Mouse (Mus musculus) embryonic facial prominence, embryonic 15.5 days (tissue): ENCODE results near the gene B3galt5. TPM values are rescaled to one million over a fixed set of nuclear protein-coding genes. Genes with fewer than 3 reads are reported as not detected.
A peak's percentile ranks its signal among the peaks of the same experiment; 100 is the strongest.

Source experiments
- ATAC-seq: fragments of 200-750 bp; cut with Nextera tagmentation; 2 replicates; pipeline ENCODE4 v1.8.0; 2017; ENCODE audit warnings: low read depth, moderate TSS enrichment; ENCODE audit not compliant: insufficient number of reproducible peaks, low FRiP score, low TSS enrichment
- H3K27ac ChIP-seq: fragments of 300-500 bp; sonication (generic); replicated peaks from 2 replicates; pipeline ENCODE4 v1.5.1; 2015; ENCODE audit warnings: mild to moderate bottlenecking, inconsistent platforms
- H3K27me3 ChIP-seq: fragments of 300-500 bp; sonication (generic); 2 replicates; pipeline ENCODE4 v1.6.1; 2015; ENCODE audit warnings: inconsistent platforms
- H3K36me3 ChIP-seq: fragments of 300-500 bp; sonication (generic); 2 replicates; pipeline ENCODE4 v1.6.1; 2015; ENCODE audit warnings: mild to moderate bottlenecking, inconsistent platforms
- H3K4me1 ChIP-seq: fragments of 300-500 bp; sonication (generic); 2 replicates; pipeline ENCODE4 v1.6.1; 2015; ENCODE audit warnings: inconsistent platforms
- H3K4me2 ChIP-seq: fragments of 300-500 bp; sonication (generic); replicated peaks from 2 replicates; pipeline ENCODE4 v1.6.1; 2015; ENCODE audit warnings: mild to moderate bottlenecking, inconsistent platforms
- H3K4me3 ChIP-seq: fragments of 300-500 bp; sonication (generic); replicated peaks from 2 replicates; pipeline ENCODE4 v1.5.1; 2015; ENCODE audit warnings: mild to moderate bottlenecking, inconsistent platforms
- H3K9ac ChIP-seq: fragments of 300-500 bp; sonication (generic); 2 replicates; pipeline ENCODE4 v1.6.1; 2015; ENCODE audit warnings: inconsistent platforms
- H3K9me3 ChIP-seq: fragments of 300-500 bp; sonication (generic); replicated peaks from 2 replicates; pipeline ENCODE4 v1.6.1; 2016; ENCODE audit warnings: inconsistent platforms
- WGBS: fragments of 180-500 bp; shearing (Covaris S2); methylation state at CpG from one replicate; pipeline ENCODE4 v1.1.7; 2015; 5-methylcytosine and 5-hydroxymethylcytosine counted together
- polyA plus RNA-seq: library from polyadenylated mRNA; unstranded; fragments of >200 nt; fragmentation: Nextera tagmentation; extraction: Ambion mirVana; gene quantifications from 2 replicates; pipeline ENCODE4 v1.2.1, GENCODE M21; 2015

B3galt5 gene
- polyA plus RNA-seq, 1 experiment from 2014 or later: 0.61 TPM

- Histone ChIP-seq H3K4me3 (no peak overlapping the region), H3K4me2 (no peak overlapping the region), H3K27me3 (no peaks in the 10 kb centered on the region), H3K27ac (no peak overlapping the region), H3K36me3 (no peaks in the 10 kb centered on the region), H3K4me1 (no peaks in the 10 kb centered on the region), H3K9me3 (no peaks in the 10 kb centered on the region), H3K9ac (no peak overlapping the region)
- 83% methylated on average over 3 of the region's 3 CpGs for WGBS
- ATAC-seq: no peak
Measured at GRCm38 (mm10) chr16:96221959-96222358, 13.6 kb upstream of the B3galt5 start.

GRCm38 (mm10) chr16:96222452-96222851 lies 13.1 kb upstream of the B3galt5 start:
- Histone ChIP-seq H3K4me3 (no peak overlapping the region), H3K27me3 (no peaks in the 10 kb centered on the region), H3K36me3 (no peaks in the 10 kb centered on the region), H3K9me3 (no peaks in the 10 kb centered on the region), H3K4me2 (no peak overlapping the region), H3K9ac (no peak overlapping the region), H3K4me1 (no peaks in the 10 kb centered on the region), H3K27ac (no peak overlapping the region)
- ATAC-seq: no peak
- WGBS: 69% methylated on average over 1 of the region's 1 CpGs

- no peaks in the 10 kb centered on the region for H3K4me1 ChIP-seq
- no peaks in the 10 kb centered on the region for H3K9me3 ChIP-seq
- ATAC-seq: no peak
- no peak overlapping the region for H3K4me2 ChIP-seq
- H3K9ac ChIP-seq: no peak overlapping the region
- no peaks in the 10 kb centered on the region for H3K36me3 ChIP-seq
- H3K4me3 ChIP-seq: no peak overlapping the region
- no peaks in the 10 kb centered on the region for H3K27me3 ChIP-seq
- H3K27ac ChIP-seq: no peak overlapping the region
- 59% methylated on average over 13 of the region's 13 CpGs for WGBS
Measured at GRCm38 (mm10) chr16:96228438-96228837, 7.2 kb upstream of the B3galt5 start.

GRCm38 (mm10) chr16:96229044-96229555 lies 6.5 kb upstream of the B3galt5 start:
- WGBS: 64% methylated on average over 8 of the region's 8 CpGs
- Histone ChIP-seq H3K9ac (no peak overlapping the region), H3K4me2 (no peak overlapping the region), H3K4me1 (no peaks in the 10 kb centered on the region), H3K4me3 (no peak overlapping the region), H3K9me3 (no peaks in the 10 kb centered on the region), H3K36me3 (no peaks in the 10 kb centered on the region), H3K27ac (no peak overlapping the region), H3K27me3 (no peaks in the 10 kb centered on the region)
- ATAC-seq: no peak

- no peak overlapping the region for H3K27ac ChIP-seq
- WGBS: 29% methylated on average over 11 of the region's 11 CpGs
- H3K9ac ChIP-seq: no peak overlapping the region
- no peaks in the 10 kb centered on the region for H3K36me3 ChIP-seq
- no peak overlapping the region for H3K4me3 ChIP-seq
- H3K4me1 ChIP-seq: no peaks in the 10 kb centered on the region
- 0 out of 2 replicates have a peak, but pooled peaks have one; percentile 54 for ATAC-seq
- no peaks in the 10 kb centered on the region for H3K27me3 ChIP-seq
- H3K9me3 ChIP-seq: no peaks in the 10 kb centered on the region
- no peak overlapping the region for H3K4me2 ChIP-seq
Measured at GRCm38 (mm10) chr16:96230411-96230810, 5.2 kb upstream of the B3galt5 start.

- Histone ChIP-seq H3K27me3 (no peaks in the 10 kb centered on the region), H3K36me3 (no peaks in the 10 kb centered on the region), H3K9me3 (no peaks in the 10 kb centered on the region), H3K9ac (no peak overlapping the region), H3K27ac (no peak overlapping the region), H3K4me1 (no peaks in the 10 kb centered on the region), H3K4me3 (no peak overlapping the region), H3K4me2 (no peak overlapping the region)
- 91% methylated on average over 4 of the region's 4 CpGs for WGBS
- no peak for ATAC-seq
Measured at GRCm38 (mm10) chr16:96231251-96231650, 4.3 kb upstream of the B3galt5 start.

GRCm38 (mm10) chr16:96231974-96232373 lies 3.6 kb upstream of the B3galt5 start:
- Histone ChIP-seq H3K27ac (no peak overlapping the region), H3K4me1 (no peaks in the 10 kb centered on the region), H3K36me3 (no peaks in the 10 kb centered on the region), H3K9ac (no peak overlapping the region), H3K4me3 (no peak overlapping the region), H3K4me2 (no peak overlapping the region), H3K9me3 (no peaks in the 10 kb centered on the region), H3K27me3 (no peaks in the 10 kb centered on the region)
- WGBS: 79% methylated on average over 8 of the region's 8 CpGs
- ATAC-seq: no peak

GRCm38 (mm10) chr16:96233996-96234395 lies 1.6 kb upstream of the B3galt5 start:
- H3K36me3 ChIP-seq: no peaks in the 10 kb centered on the region
- WGBS: 88% methylated on average over 8 of the region's 8 CpGs
- no peak for ATAC-seq

GRCm38 (mm10) chr16:96244496-96244895 lies 8.9 kb downstream of the B3galt5 start:
- H3K36me3 ChIP-seq: no peaks in the 10 kb centered on the region
- ATAC-seq: no peak
- H3K4me3 ChIP-seq: no peak overlapping the region
- H3K27ac ChIP-seq: no peak overlapping the region
- no peaks in the 10 kb centered on the region for H3K4me1 ChIP-seq
- 79% methylated on average over 6 of the region's 6 CpGs for WGBS
- no peak overlapping the region for H3K4me2 ChIP-seq
- H3K9me3 ChIP-seq: no peaks in the 10 kb centered on the region
- no peak overlapping the region for H3K9ac ChIP-seq
- H3K27me3 ChIP-seq: no peaks in the 10 kb centered on the region

More at GRCm38 (mm10) chr16:96233996-96234395, 1.6 kb upstream of the B3galt5 start:
- no peak overlapping the region for H3K9ac ChIP-seq
- H3K27me3 ChIP-seq: no peaks in the 10 kb centered on the region
- H3K4me1 ChIP-seq: no peaks in the 10 kb centered on the region
- H3K9me3 ChIP-seq: no peaks in the 10 kb centered on the region
- no peak overlapping the region for H3K4me2 ChIP-seq
- no peak overlapping the region for H3K4me3 ChIP-seq
- H3K27ac ChIP-seq: no peak overlapping the region

- no peak for ATAC-seq
- Histone ChIP-seq H3K27me3 (no peaks in the 10 kb centered on the region), H3K4me3 (no peak overlapping the region), H3K4me1 (no peaks in the 10 kb centered on the region), H3K36me3 (no peaks in the 10 kb centered on the region), H3K9ac (no peak overlapping the region), H3K9me3 (no peaks in the 10 kb centered on the region), H3K4me2 (no peak overlapping the region), H3K27ac (no peak overlapping the region)
- 62% methylated on average over 7 of the region's 7 CpGs for WGBS
Measured at GRCm38 (mm10) chr16:96249635-96250034, 14.0 kb downstream of the B3galt5 start.

- Histone ChIP-seq H3K27ac (no peak overlapping the region), H3K4me3 (no peak overlapping the region), H3K27me3 (no peaks in the 10 kb centered on the region), H3K9me3 (no peaks in the 10 kb centered on the region), H3K9ac (no peak overlapping the region), H3K4me2 (no peak overlapping the region), H3K4me1 (no peaks in the 10 kb centered on the region), H3K36me3 (no peaks in the 10 kb centered on the region)
- no peak for ATAC-seq
- 92% methylated on average over 1 of the region's 1 CpGs for WGBS
Measured at GRCm38 (mm10) chr16:96252146-96252545, 16.5 kb downstream of the B3galt5 start.

GRCm38 (mm10) chr16:96258429-96258828 lies 22.8 kb downstream of the B3galt5 start:
- Histone ChIP-seq H3K27ac (no peak overlapping the region), H3K4me3 (no peak overlapping the region), H3K27me3 (no peaks in the 10 kb centered on the region), H3K4me1 (no peaks in the 10 kb centered on the region), H3K4me2 (no peak overlapping the region), H3K9me3 (no peaks in the 10 kb centered on the region), H3K9ac (no peak overlapping the region), H3K36me3 (no peaks in the 10 kb centered on the region)
- no peak for ATAC-seq
- 86% methylated on average over 8 of the region's 8 CpGs for WGBS
